Mouse (Mus musculus): ENCODE data around the gene Gm10142. TPM values are rescaled to one million over a fixed set of nuclear protein-coding genes. Genes with fewer than 3 reads are reported as not detected.
A peak's percentile ranks its signal among the peaks of the same experiment; 100 is the strongest.
"Not testable (repeated sequence)": the region's sequence is repeated elsewhere in the genome, so short reads cannot be mapped to it uniquely, and the experiment has no call there.

Gm10142 gene
- total RNA-seq (2021), result not detected
- long read RNA-seq, experiment 1, result 0 reads
- long read RNA-seq, experiment 2, result 0 reads

- DNase-seq (ENCODE audit: low spot score in 2 of 2), result no peak
These were observed at the start of gene Gm10142 for GRCm38 (mm10) chr10:77715507-77715906. Gm10142 (plus strand) TSS chr10:77715807.

GRCm38 (mm10) chr10:77666342-77666741, 49.3 kb upstream of the Gm10142 start:
- intact Hi-C loops (cut with DNase I), result no loop called here
- no peak for DNase-seq (ENCODE audit: low spot score in 2 of 2)

More at GRCm38 (mm10) chr10:77715507-77715906, at the start of gene Gm10142:
- intact Hi-C loops (cut with DNase I), result no loop called here

- intact Hi-C loops (cut with DNase I), result no loop called here
- no peak for DNase-seq (ENCODE audit: low spot score in 2 of 2)
These were observed 48.2 kb upstream of the Gm10142 start for GRCm38 (mm10) chr10:77667402-77667801.

GRCm38 (mm10) chr10:77670710-77671109, 44.9 kb upstream of the Gm10142 start:
- no peak for DNase-seq (ENCODE audit: low spot score in 2 of 2)
- intact Hi-C loops (cut with DNase I), result no loop called here

- intact Hi-C loops (cut with DNase I), result no loop called here
- no peak for DNase-seq (ENCODE audit: low spot score in 2 of 2)
These were observed 44.1 kb upstream of the Gm10142 start for GRCm38 (mm10) chr10:77671519-77671918.

- intact Hi-C loops (cut with DNase I), result no loop called here
- no peak for DNase-seq (ENCODE audit: low spot score in 2 of 2)
These were observed 41.8 kb upstream of the Gm10142 start for GRCm38 (mm10) chr10:77673765-77674164.

GRCm38 (mm10) chr10:77677562-77677961, 38.0 kb upstream of the Gm10142 start:
- no peak for DNase-seq (ENCODE audit: low spot score in 2 of 2)
- intact Hi-C loops (cut with DNase I), result no loop called here

GRCm38 (mm10) chr10:77682994-77683393, 32.6 kb upstream of the Gm10142 start:
- intact Hi-C loops (cut with DNase I), result no loop called here
- DNase-seq (ENCODE audit: low spot score in 2 of 2), result no peak

- no peak for DNase-seq (ENCODE audit: low spot score in 2 of 2)
- intact Hi-C loops (cut with DNase I), result no loop called here
These were observed 31.4 kb upstream of the Gm10142 start for GRCm38 (mm10) chr10:77684181-77684580.

- intact Hi-C loops (cut with DNase I), result no loop called here
- DNase-seq (ENCODE audit: low spot score in 2 of 2), result no peak
These were observed 29.5 kb upstream of the Gm10142 start, which contains the start of gene Tspear for GRCm38 (mm10) chr10:77685895-77686664. Tspear (plus strand) TSS chr10:77686569.

- DNase-seq (ENCODE audit: low spot score in 2 of 2), result no peak
- intact Hi-C loops (cut with DNase I), result no loop called here
These were observed 28.6 kb upstream of the Gm10142 start for GRCm38 (mm10) chr10:77687021-77687420.

GRCm38 (mm10) chr10:77690356-77690807, 25.2 kb upstream of the Gm10142 start, which contains the start of gene Gm19402:
Gm19402 (minus strand) TSS chr10:77690757.
- intact Hi-C loops (cut with DNase I), result not testable (repeated sequence)

GRCm38 (mm10) chr10:77697133-77697532, 18.5 kb upstream of the Gm10142 start, which contains the start of gene Gm9508:
Gm9508 (minus strand) TSS chr10:77697233.
- DNase-seq (ENCODE audit: low spot score in 2 of 2), result no peak
- intact Hi-C loops (cut with DNase I), result no loop called here

More at GRCm38 (mm10) chr10:77690356-77690807, 25.2 kb upstream of the Gm10142 start, which contains the start of gene Gm19402:
- DNase-seq (ENCODE audit: low spot score in 2 of 2), result not testable (repeated sequence)

- intact Hi-C loops (cut with DNase I), result loop anchor here (5.0 kb wide), 1 partner anchor 171 kb away; no protein-coding TSS in a partner anchor
- no peak for DNase-seq (ENCODE audit: low spot score in 2 of 2)
These were observed 9.3 kb upstream of the Gm10142 start, which contains the start of gene Gm10272 for GRCm38 (mm10) chr10:77706326-77706725. Gm10272 (plus strand) TSS chr10:77706626.

- DNase-seq (ENCODE audit: low spot score in 2 of 2), result peak in 1 of 2 experiments; percentile 21
- intact Hi-C loops (cut with DNase I), result loop anchor here (5.0 kb wide), 1 partner anchor 167 kb away; no protein-coding TSS in a partner anchor
These were observed 5.8 kb upstream of the Gm10142 start for GRCm38 (mm10) chr10:77709831-77710230.

GRCm38 (mm10) chr10:77711157-77711556, 4.5 kb upstream of the Gm10142 start, which contains the start of gene Gm10024:
Gm10024 (plus strand) TSS chr10:77711457.
- DNase-seq (ENCODE audit: low spot score in 2 of 2); intact Hi-C loops (cut with DNase I): not testable (repeated sequence)

- intact Hi-C loops (cut with DNase I), result no loop called here
- no peak for DNase-seq (ENCODE audit: low spot score in 2 of 2)
These were observed 1.9 kb upstream of the Gm10142 start for GRCm38 (mm10) chr10:77713734-77714133.

- DNase-seq (ENCODE audit: low spot score in 2 of 2); intact Hi-C loops (cut with DNase I): not testable (repeated sequence)
These were observed 4.7 kb downstream of the Gm10142 start, which contains the start of gene Krtap12-1 for GRCm38 (mm10) chr10:77720299-77720698. Krtap12-1 (plus strand) TSS chr10:77720599.

- intact Hi-C loops (cut with DNase I), result no loop called here
- DNase-seq (ENCODE audit: low spot score in 2 of 2), result no peak
These were observed 9.2 kb downstream of the Gm10142 start for GRCm38 (mm10) chr10:77724855-77725254.

GRCm38 (mm10) chr10:77726186-77726585, 10.6 kb downstream of the Gm10142 start, which contains the start of gene Gm10100:
Gm10100 (plus strand) TSS chr10:77726486.
- no peak for DNase-seq (ENCODE audit: low spot score in 2 of 2)
- intact Hi-C loops (cut with DNase I), result no loop called here
